In the genomic region with DNA sequence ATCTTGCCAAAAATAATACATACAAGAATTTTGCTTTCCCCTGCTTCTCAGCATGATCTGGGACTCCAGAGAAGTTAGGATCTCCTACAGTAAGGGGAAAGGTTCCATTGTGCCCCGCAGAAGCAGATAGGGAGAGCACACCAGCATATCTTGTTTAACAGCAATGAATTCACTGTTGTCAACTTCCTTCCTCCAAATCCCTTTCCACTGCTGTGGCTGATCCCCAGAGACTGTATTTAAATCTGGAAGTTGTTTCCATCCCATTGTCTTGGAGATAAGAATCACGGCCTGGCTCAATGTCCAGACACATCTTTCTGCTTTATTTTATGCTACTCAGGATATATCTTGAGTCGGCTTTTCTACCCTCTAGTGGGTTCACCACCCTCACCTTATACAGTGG, we compare ENCODE assay signal across 16 mouse cellular contexts. TPM values are rescaled to one million over a fixed set of nuclear protein-coding genes. Genes with fewer than 3 reads are reported as not detected.
DNase-seq lines count a peak whose midpoint lies in the region; ATAC-seq and TF ChIP-seq lines count a peak whose summit lies in the region.
"Had no signal": no experiment of that assay in that cellular context is flagged by ENCODE, and none has a peak within 500 bp of the region (broad histone marks: within the 10 kb centered on the region; RNA-seq: fewer than 3 reads in every experiment).

No protein-coding gene starts in this region.

- WGBS in kidney, adult 2 months = 69% methylated on average over 3 of the region's 3 CpGs
- 56% methylated on average over 3 of the region's 3 CpGs for WGBS in heart, embryonic 11.5 days (ENCODE audit: insufficient replicate concordance)
- 61% methylated on average over 3 of the region's 3 CpGs for WGBS in heart, embryonic 16.5 days
- WGBS in limb, embryonic 10.5 days = 81% methylated on average over 3 of the region's 3 CpGs
- 84% methylated on average over 3 of the region's 3 CpGs for WGBS in hindbrain, postnatal 0 days
- 83% methylated on average over 3 of the region's 3 CpGs for WGBS in hindbrain, embryonic 10.5 days

- no peak for TF ChIP-seq POLR2A in kidney, adult 2 months (IDR thresholded peaks at IDR 0.05; ENCODE audit: low read depth, low read length)

- H3K27me3 ChIP-seq in kidney, adult 2 months (replicated peaks; ENCODE audit: control insufficient read depth, insufficient read depth, low read length) = no peaks in the 10 kb centered on the region
- H3K27me3 ChIP-seq in heart, embryonic 11.5 days (ENCODE audit: control insufficient read depth, insufficient read depth, low read length) = no peaks in the 10 kb centered on the region
- H3K27me3 ChIP-seq in heart, embryonic 16.5 days (ENCODE audit: control insufficient read depth, insufficient read depth, low read length) = no peaks in the 10 kb centered on the region
- no peaks in the 10 kb centered on the region for H3K27me3 ChIP-seq in limb, embryonic 10.5 days (ENCODE audit: low read depth, poor library complexity, severe bottlenecking)
- H3K27me3 ChIP-seq in hindbrain, postnatal 0 days (ENCODE audit: insufficient read depth, low read length) = peaks cover 48% of the 10 kb centered on the region
- peaks cover 100% of the 10 kb centered on the region for H3K27me3 ChIP-seq in hindbrain, embryonic 10.5 days (ENCODE audit: insufficient read depth, poor library complexity, severe bottlenecking)

- H3K4me2 ChIP-seq in heart, embryonic 11.5 days = no peak overlapping the region
- H3K4me2 ChIP-seq in heart, embryonic 16.5 days (ENCODE audit: low read depth, low read length) = no peak overlapping the region
- H3K4me2 ChIP-seq in hindbrain, postnatal 0 days (ENCODE audit: low read depth, low read length) = no peak overlapping the region
- H3K4me2 ChIP-seq: embryonic facial prominence, embryonic 13.5 days; liver, embryonic 12.5 days had no signal

- H3K9ac ChIP-seq in heart, embryonic 11.5 days (ENCODE audit: low read depth, low read length) = no peak overlapping the region
- H3K9ac ChIP-seq in heart, embryonic 16.5 days (ENCODE audit: low read length) = no peak overlapping the region
- no peak overlapping the region for H3K9ac ChIP-seq in hindbrain, postnatal 0 days (replicated peaks; ENCODE audit: low read length)
- H3K9ac ChIP-seq: embryonic facial prominence, embryonic 13.5 days; liver, embryonic 12.5 days had no signal

- no peak overlapping the region for H3K4me3 ChIP-seq in kidney, adult 2 months (ENCODE audit: insufficient read depth, low read depth, low read length)
- H3K4me3 ChIP-seq in heart, embryonic 11.5 days (ENCODE audit: low read depth, low read length) = no peak overlapping the region
- H3K4me3 ChIP-seq in heart, embryonic 16.5 days (ENCODE audit: low read length) = no peak overlapping the region
- H3K4me3 ChIP-seq in limb, embryonic 10.5 days = no peak overlapping the region
- no peak overlapping the region for H3K4me3 ChIP-seq in hindbrain, postnatal 0 days (ENCODE audit: low read length)
- no peak overlapping the region for H3K4me3 ChIP-seq in hindbrain, embryonic 10.5 days
- H3K4me3 ChIP-seq: embryonic facial prominence, embryonic 13.5 days; liver, embryonic 12.5 days; megakaryocyte, embryonic 14.5 days had no signal

- H3K27ac ChIP-seq in kidney, adult 2 months (ENCODE audit: insufficient read depth, low read depth, low read length) = peak overlapping the region; percentile 20
- peak overlapping the region; percentile 75; the same call in 1 of the 2 replicates for H3K27ac ChIP-seq in heart, embryonic 11.5 days (ENCODE audit: low read depth, low read length)
- peak overlapping the region; percentile 62 for H3K27ac ChIP-seq in heart, embryonic 16.5 days (ENCODE audit: low read length)
- 0 out of 2 replicates have a peak overlapping the region, but pooled peaks have one; percentile 42 for H3K27ac ChIP-seq in limb, embryonic 10.5 days
- H3K27ac ChIP-seq in hindbrain, postnatal 0 days = no peak overlapping the region
- H3K27ac ChIP-seq in hindbrain, embryonic 10.5 days = no peak overlapping the region
- H3K27ac ChIP-seq: embryonic facial prominence, embryonic 13.5 days; liver, embryonic 12.5 days had no signal

- no peaks in the 10 kb centered on the region for H3K4me1 ChIP-seq in kidney, adult 2 months (ENCODE audit: control insufficient read depth, insufficient read depth, low read length)
- H3K4me1 ChIP-seq in heart, embryonic 11.5 days (ENCODE audit: control insufficient read depth, insufficient read depth, low read length) = peaks cover 41% of the 10 kb centered on the region
- H3K4me1 ChIP-seq in heart, embryonic 16.5 days (ENCODE audit: control insufficient read depth, insufficient read depth, low read length) = peaks cover 31% of the 10 kb centered on the region
- peaks cover 88% of the 10 kb centered on the region for H3K4me1 ChIP-seq in limb, embryonic 10.5 days
- peaks cover 6% of the 10 kb centered on the region for H3K4me1 ChIP-seq in hindbrain, postnatal 0 days (ENCODE audit: insufficient read depth, low read length)
- peaks cover 67% of the 10 kb centered on the region for H3K4me1 ChIP-seq in hindbrain, embryonic 10.5 days (replicated peaks)

- H3K9me3 ChIP-seq in heart, embryonic 11.5 days (replicated peaks; ENCODE audit: control insufficient read depth, low read length) = no peaks in the 10 kb centered on the region
- no peaks in the 10 kb centered on the region for H3K9me3 ChIP-seq in heart, embryonic 16.5 days (replicated peaks; ENCODE audit: control insufficient read depth, low read length)
- no peaks in the 10 kb centered on the region for H3K9me3 ChIP-seq in limb, embryonic 10.5 days (replicated peaks)
- no peaks in the 10 kb centered on the region for H3K9me3 ChIP-seq in hindbrain, postnatal 0 days (ENCODE audit: low read length)
- H3K9me3 ChIP-seq in hindbrain, embryonic 10.5 days = no peaks in the 10 kb centered on the region
- H3K9me3 ChIP-seq: embryonic facial prominence, embryonic 13.5 days; liver, embryonic 12.5 days; megakaryocyte, embryonic 14.5 days had no signal

- DNase-seq in kidney, adult 2 months = peak; percentile 69
- no peak for DNase-seq in kidney, postnatal 10 days
- no peak for DNase-seq in limb, embryonic 10.5 days (ENCODE audit: low spot score)
- no peak for DNase-seq in hindbrain, postnatal 0 days (ENCODE audit: low spot score)
- no peak for DNase-seq in hindbrain, embryonic 10.5 days (ENCODE audit: low spot score)
- DNase-seq: adrenal gland, adult 2 months; cerebellum, adult 11-12 months; gastrocnemius, postnatal 14 days; layer of hippocampus, adult 9-11 months had no signal

- no peak for ATAC-seq in heart, embryonic 11.5 days (replicated peaks; ENCODE audit: insufficient number of reproducible peaks, low FRiP score, low TSS enrichment)
- ATAC-seq in heart, embryonic 16.5 days (replicated peaks; ENCODE audit: extremely low read depth, insufficient read depth, low FRiP score) = no peak
- no peak for ATAC-seq in hindbrain, postnatal 0 days
- ATAC-seq: CD4-positive, CD25-positive, alpha-beta regulatory T cell, adult 4 months; intestine, embryonic 16.5 days; liver, embryonic 12.5 days had no signal

- no peak for TF ChIP-seq CTCF in kidney, adult 2 months (conservative IDR thresholded peaks at IDR 0.05; ENCODE audit: insufficient read depth, insufficient read length, low read depth, low read length)
- no peak for TF ChIP-seq CTCF in hindbrain, postnatal 0 days (IDR thresholded peaks at IDR 0.05; ENCODE audit: low read depth)

- H3K36me3 ChIP-seq in kidney, adult 2 months (ENCODE audit: control insufficient read depth, insufficient read depth, low read length) = no peaks in the 10 kb centered on the region
- no peaks in the 10 kb centered on the region for H3K36me3 ChIP-seq in heart, embryonic 11.5 days (ENCODE audit: control insufficient read depth, insufficient read depth, low read length)
- H3K36me3 ChIP-seq in heart, embryonic 16.5 days (ENCODE audit: control insufficient read depth, insufficient read depth) = no peaks in the 10 kb centered on the region
- H3K36me3 ChIP-seq in limb, embryonic 10.5 days = no peaks in the 10 kb centered on the region
- H3K36me3 ChIP-seq in hindbrain, postnatal 0 days (ENCODE audit: insufficient read depth, low read length) = no peaks in the 10 kb centered on the region
- H3K36me3 ChIP-seq in hindbrain, embryonic 10.5 days = no peaks in the 10 kb centered on the region
- H3K36me3 ChIP-seq: embryonic facial prominence, embryonic 13.5 days; liver, embryonic 12.5 days had no signal

RNA-seq across cellular contexts. Expression of gene Ets1, which starts 37.9 kb away (rescaled TPM):
- polyA plus RNA-seq in kidney, adult 2 months (2012; rRNA removed) = 15.8 and 25.2 TPM in 2 replicates
- 38.3 and 53.0 TPM in 2 replicates for polyA plus RNA-seq in heart, embryonic 11.5 days (2014; fragmentation: Nextera tagmentation; extraction: Ambion mirVana)
- 59.0 and 66.7 TPM in 2 replicates for polyA plus RNA-seq in heart, embryonic 16.5 days (2015; fragmentation: Nextera tagmentation; extraction: Ambion mirVana)
- 50.1 and 50.3 TPM in 2 replicates for polyA plus RNA-seq in limb, embryonic 10.5 days (2016; fragmentation: Nextera tagmentation; extraction: Ambion mirVana)
- 14.0 and 17.6 TPM in 2 replicates for total RNA-seq in hindbrain, postnatal 0 days (2014; rRNA removed)
- 9.9 and 11.7 TPM in 2 replicates for polyA plus RNA-seq in hindbrain, postnatal 0 days (2015; fragmentation: Nextera tagmentation; extraction: Ambion mirVana)
- 29.0 and 32.0 TPM in 2 replicates for polyA plus RNA-seq in hindbrain, embryonic 10.5 days (2016; fragmentation: Nextera tagmentation; extraction: Ambion mirVana)

Comparison
In these comparisons a context has a peak if more than half of its experiments do, and no peak if none do; other contexts are left out.
1. H3K27ac ChIP-seq: peak in kidney, adult 2 months (single experiment), heart, embryonic 11.5 days (single experiment), heart, embryonic 16.5 days (single experiment) and limb, embryonic 10.5 days (single experiment); none in hindbrain, postnatal 0 days (single experiment) and hindbrain, embryonic 10.5 days (single experiment).